Mouse (Mus musculus) heart, embryonic 16.5 days (tissue): Measurements from ENCODE around the gene Zfp60. TPM values are rescaled to one million over a fixed set of nuclear protein-coding genes. Genes with fewer than 3 reads are reported as not detected.

Experiments
- ATAC-seq: fragments of 200-750 bp; cut with Nextera tagmentation; replicated peaks from 2 replicates; pipeline ENCODE4 v1.8.0; 2017; ENCODE audit warnings: moderate number of reproducible peaks; ENCODE audit not compliant: insufficient read depth, low FRiP score; ENCODE audit errors: extremely low read depth
- H3K27ac ChIP-seq: fragments of 300-500 bp; sonication (generic); 2 replicates; pipeline ENCODE4 v1.5.1; 2014; ENCODE audit warnings: mild to moderate bottlenecking, low read length, control low read depth, moderate library complexity
- H3K27me3 ChIP-seq: fragments of 300-500 bp; sonication (generic); 2 replicates; pipeline ENCODE4 v1.6.1; 2014; ENCODE audit warnings: low read length, mixed read lengths; ENCODE audit not compliant: control insufficient read depth, insufficient read depth
- H3K36me3 ChIP-seq: fragments of 300-500 bp; sonication (generic); 2 replicates; pipeline ENCODE4 v1.6.1; 2014; ENCODE audit not compliant: control insufficient read depth, insufficient read depth
- H3K4me1 ChIP-seq: fragments of 300-500 bp; sonication (generic); 2 replicates; pipeline ENCODE4 v1.6.1; 2014; ENCODE audit warnings: low read length, mixed read lengths; ENCODE audit not compliant: control insufficient read depth, insufficient read depth
- H3K4me2 ChIP-seq: fragments of 300-500 bp; sonication (generic); 2 replicates; pipeline ENCODE4 v1.6.1; 2014; ENCODE audit warnings: low read depth, mild to moderate bottlenecking, control low read depth, low read length
- H3K4me3 ChIP-seq: fragments of 300-500 bp; sonication (generic); 2 replicates; pipeline ENCODE4 v1.5.1; 2014; ENCODE audit warnings: mild to moderate bottlenecking, control low read depth, low read length
- H3K9ac ChIP-seq: fragments of 300-500 bp; sonication (generic); 2 replicates; pipeline ENCODE4 v1.6.1; 2014; ENCODE audit warnings: low read length, control low read depth
- H3K9me3 ChIP-seq: fragments of 300-500 bp; sonication (generic); replicated peaks from 2 replicates; pipeline ENCODE4 v1.6.1; 2016; ENCODE audit warnings: low read length; ENCODE audit not compliant: control insufficient read depth
- WGBS: fragments of 180-500 bp; shearing (Covaris S2); extraction: QIAGEN DNeasy Blood & Tissue Kit; methylation state at CpG from one replicate; pipeline ENCODE4 v1.1.7; 2014; 5-methylcytosine and 5-hydroxymethylcytosine counted together
- polyA plus RNA-seq: library from polyadenylated mRNA; unstranded; fragments of >200 nt; fragmentation: Nextera tagmentation; extraction: Ambion mirVana; gene quantifications from 2 replicates; pipeline ENCODE4 v1.2.1, GENCODE M21; 2015

The Zfp60 gene
- polyA plus RNA-seq, 1 experiment from 2014 or later: 19.8 TPM

- Histone ChIP-seq H3K27me3 (no peaks in the 10 kb centered on the region), H3K4me2 (no peak overlapping the region), H3K9me3 (no peaks in the 10 kb centered on the region), H3K4me1 (peaks cover 4% of the 10 kb centered on the region), H3K27ac (no peak overlapping the region), H3K9ac (no peak overlapping the region), H3K36me3 (no peaks in the 10 kb centered on the region), H3K4me3 (no peak overlapping the region)
- 38% methylated on average over 5 of the region's 5 CpGs for WGBS
- no peak for ATAC-seq
Measured at GRCm38 (mm10) chr7:27691076-27691475, 40.1 kb upstream of the Zfp60 start.

- no peaks in the 10 kb centered on the region for H3K4me1 ChIP-seq
- ATAC-seq: no peak
- H3K27me3 ChIP-seq: no peaks in the 10 kb centered on the region
- H3K9ac ChIP-seq: no peak overlapping the region
- no peaks in the 10 kb centered on the region for H3K36me3 ChIP-seq
- H3K27ac ChIP-seq: no peak overlapping the region
- WGBS: 45% methylated on average over 3 of the region's 3 CpGs
- no peak overlapping the region for H3K4me3 ChIP-seq
- no peak overlapping the region for H3K4me2 ChIP-seq
- H3K9me3 ChIP-seq: no peaks in the 10 kb centered on the region
Measured at GRCm38 (mm10) chr7:27696711-27697110, 34.5 kb upstream of the Zfp60 start.

GRCm38 (mm10) chr7:27710402-27710801 lies 20.8 kb upstream of the Zfp60 start:
- H3K36me3 ChIP-seq: no peaks in the 10 kb centered on the region
- no peak overlapping the region for H3K27ac ChIP-seq
- ATAC-seq: no peak
- H3K4me3 ChIP-seq: no peak overlapping the region
- 83% methylated on average over 7 of the region's 7 CpGs for WGBS
- no peaks in the 10 kb centered on the region for H3K4me1 ChIP-seq
- no peak overlapping the region for H3K9ac ChIP-seq
- H3K9me3 ChIP-seq: peaks cover 6% of the 10 kb centered on the region
- H3K27me3 ChIP-seq: no peaks in the 10 kb centered on the region
- H3K4me2 ChIP-seq: no peak overlapping the region

- H3K4me1 ChIP-seq: no peaks in the 10 kb centered on the region
- no peak overlapping the region for H3K27ac ChIP-seq
- ATAC-seq: no peak
- no peaks in the 10 kb centered on the region for H3K27me3 ChIP-seq
- H3K4me3 ChIP-seq: no peak overlapping the region
- H3K4me2 ChIP-seq: no peak overlapping the region
- WGBS: 86% methylated on average over 8 of the region's 8 CpGs
- H3K9me3 ChIP-seq: no peaks in the 10 kb centered on the region
- H3K9ac ChIP-seq: no peak overlapping the region
- no peaks in the 10 kb centered on the region for H3K36me3 ChIP-seq
Measured at GRCm38 (mm10) chr7:27721951-27722350, 9.2 kb upstream of the Zfp60 start.

GRCm38 (mm10) chr7:27725566-27726538 lies 5.3 kb upstream of the Zfp60 start:
- H3K4me2 ChIP-seq: no peak overlapping the region
- H3K4me1 ChIP-seq: no peaks in the 10 kb centered on the region
- no peak overlapping the region for H3K9ac ChIP-seq
- H3K36me3 ChIP-seq: no peaks in the 10 kb centered on the region
- H3K27ac ChIP-seq: no peak overlapping the region
- H3K27me3 ChIP-seq: no peaks in the 10 kb centered on the region
- 37% methylated on average over 12 of the region's 12 CpGs for WGBS
- peak; percentile 52; the same call in 1 of the 2 replicates for ATAC-seq
- no peaks in the 10 kb centered on the region for H3K9me3 ChIP-seq
- no peak overlapping the region for H3K4me3 ChIP-seq

GRCm38 (mm10) chr7:27727471-27727870 lies 3.7 kb upstream of the Zfp60 start:
- Histone ChIP-seq H3K4me1 (peaks cover 6% of the 10 kb centered on the region), H3K36me3 (no peaks in the 10 kb centered on the region), H3K4me3 (no peak overlapping the region), H3K9ac (no peak overlapping the region), H3K9me3 (no peaks in the 10 kb centered on the region), H3K27me3 (no peaks in the 10 kb centered on the region), H3K4me2 (no peak overlapping the region), H3K27ac (no peak overlapping the region)
- WGBS: 40% methylated on average over 2 of the region's 2 CpGs
- no peak for ATAC-seq

- WGBS: 10% methylated on average over 12 of the region's 12 CpGs
- H3K9me3 ChIP-seq: no peaks in the 10 kb centered on the region
- no peak for ATAC-seq
Measured at GRCm38 (mm10) chr7:27731946-27732345, 757 bp downstream of the Zfp60 start.

GRCm38 (mm10) chr7:27732508-27732907 lies 1.3 kb downstream of the Zfp60 start:
- Histone ChIP-seq H3K4me1 (peaks cover 14% of the 10 kb centered on the region), H3K4me3 (peak overlapping the region; percentile 66), H3K27ac (no peak overlapping the region), H3K36me3 (no peaks in the 10 kb centered on the region), H3K27me3 (no peaks in the 10 kb centered on the region), H3K9me3 (no peaks in the 10 kb centered on the region), H3K9ac (no peak overlapping the region), H3K4me2 (peak overlapping the region; percentile 93)
- WGBS: 83% methylated on average over 6 of the region's 6 CpGs
- no peak for ATAC-seq

More at GRCm38 (mm10) chr7:27731946-27732345, 757 bp downstream of the Zfp60 start:
- Histone ChIP-seq H3K27ac (peak overlapping the region; percentile 86), H3K36me3 (no peaks in the 10 kb centered on the region), H3K4me1 (peaks cover 14% of the 10 kb centered on the region), H3K9ac (peak overlapping the region; percentile 80), H3K4me2 (peak overlapping the region; percentile 93), H3K4me3 (peak overlapping the region; percentile 66), H3K27me3 (no peaks in the 10 kb centered on the region)

GRCm38 (mm10) chr7:27735457-27735856 lies 4.3 kb downstream of the Zfp60 start:
- Histone ChIP-seq H3K36me3 (peaks cover 15% of the 10 kb centered on the region), H3K9ac (no peak overlapping the region), H3K4me2 (no peak overlapping the region), H3K27ac (no peak overlapping the region), H3K27me3 (no peaks in the 10 kb centered on the region), H3K9me3 (no peaks in the 10 kb centered on the region), H3K4me1 (peaks cover 14% of the 10 kb centered on the region), H3K4me3 (no peak overlapping the region)
- 75% methylated on average over 5 of the region's 5 CpGs for WGBS
- no peak for ATAC-seq
